Mouse (Mus musculus) midbrain, embryonic 16.5 days (tissue): Measurements from ENCODE around the gene Krt8. TPM values are rescaled to one million over a fixed set of nuclear protein-coding genes. Genes with fewer than 3 reads are reported as not detected.

ENCODE experiments used
- ATAC-seq: fragments of 200-750 bp; cut with Nextera tagmentation; 2 replicates; pipeline ENCODE4 v1.8.0; 2017; ENCODE audit warnings: moderate TSS enrichment
- H3K27ac ChIP-seq: fragments of 300-500 bp; sonication (generic); 2 replicates; pipeline ENCODE4 v1.5.1; 2014; ENCODE audit warnings: mild to moderate bottlenecking, low read length, mixed read lengths
- H3K27me3 ChIP-seq: fragments of 300-500 bp; sonication (generic); 2 replicates; pipeline ENCODE4 v1.6.1; 2014; ENCODE audit warnings: low read depth, low read length, mixed read lengths; ENCODE audit not compliant: control insufficient read depth, insufficient read depth
- H3K36me3 ChIP-seq: fragments of 300-500 bp; sonication (generic); 2 replicates; pipeline ENCODE4 v1.6.1; 2014; ENCODE audit warnings: mild to moderate bottlenecking, low read length, moderate library complexity, mixed read lengths; ENCODE audit not compliant: control insufficient read depth, insufficient read depth
- H3K4me1 ChIP-seq: fragments of 300-500 bp; sonication (generic); 2 replicates; pipeline ENCODE4 v1.6.1; 2014; ENCODE audit warnings: mild to moderate bottlenecking, low read length, mixed read lengths; ENCODE audit not compliant: control insufficient read depth, insufficient read depth
- H3K4me2 ChIP-seq: fragments of 300-500 bp; sonication (generic); 2 replicates; pipeline ENCODE4 v1.6.1; 2014; ENCODE audit warnings: mild to moderate bottlenecking, low read length, mixed read lengths
- H3K4me3 ChIP-seq: fragments of 300-500 bp; sonication (generic); 2 replicates; pipeline ENCODE4 v1.5.1; 2014; ENCODE audit warnings: low read depth, mild to moderate bottlenecking, low read length, moderate library complexity, mixed read lengths
- H3K9ac ChIP-seq: fragments of 300-500 bp; sonication (generic); 2 replicates; pipeline ENCODE4 v1.6.1; 2014; ENCODE audit warnings: low read depth, low read length, mixed read lengths
- H3K9me3 ChIP-seq: fragments of 300-500 bp; sonication (generic); replicated peaks from 2 replicates; pipeline ENCODE4 v1.6.1; 2014; ENCODE audit warnings: mild to moderate bottlenecking, low read length, mixed read lengths; ENCODE audit not compliant: control insufficient read depth, poor library complexity, severe bottlenecking
- WGBS: fragments of 180-500 bp; shearing (Covaris S2); extraction: QIAGEN DNeasy Blood & Tissue Kit; methylation state at CpG from one replicate; pipeline ENCODE4 v1.1.7; 2014; 5-methylcytosine and 5-hydroxymethylcytosine counted together
- polyA plus RNA-seq: library from polyadenylated mRNA; unstranded; fragments of >200 nt; fragmentation: Nextera tagmentation; extraction: Ambion mirVana; gene quantifications from 2 replicates; pipeline ENCODE4 v1.2.1, GENCODE M21; 2015

The Krt8 gene
- polyA plus RNA-seq, 1 experiment from 2014 or later, result 2.2 TPM

GRCm38 (mm10) chr15:101983949-101984601 is 20.2 kb downstream of the Krt8 start:
- H3K9ac ChIP-seq, result peak overlapping the region; percentile 42; the same call in 1 of the 2 replicates
- peak overlapping the region; percentile 53 for H3K4me2 ChIP-seq
- peak overlapping the region; percentile 78 for H3K27ac ChIP-seq
- ATAC-seq, result peak; percentile 97
- WGBS, result 2% methylated on average over 15 of the region's 15 CpGs
- peak overlapping the region; percentile 29 for H3K4me3 ChIP-seq
- H3K4me1 ChIP-seq, result no peaks in the 10 kb centered on the region; the same call in 1 of the 2 replicates
- H3K9me3 ChIP-seq, result no peaks in the 10 kb centered on the region
- no peaks in the 10 kb centered on the region for H3K36me3 ChIP-seq
- H3K27me3 ChIP-seq, result no peaks in the 10 kb centered on the region

DNA sequence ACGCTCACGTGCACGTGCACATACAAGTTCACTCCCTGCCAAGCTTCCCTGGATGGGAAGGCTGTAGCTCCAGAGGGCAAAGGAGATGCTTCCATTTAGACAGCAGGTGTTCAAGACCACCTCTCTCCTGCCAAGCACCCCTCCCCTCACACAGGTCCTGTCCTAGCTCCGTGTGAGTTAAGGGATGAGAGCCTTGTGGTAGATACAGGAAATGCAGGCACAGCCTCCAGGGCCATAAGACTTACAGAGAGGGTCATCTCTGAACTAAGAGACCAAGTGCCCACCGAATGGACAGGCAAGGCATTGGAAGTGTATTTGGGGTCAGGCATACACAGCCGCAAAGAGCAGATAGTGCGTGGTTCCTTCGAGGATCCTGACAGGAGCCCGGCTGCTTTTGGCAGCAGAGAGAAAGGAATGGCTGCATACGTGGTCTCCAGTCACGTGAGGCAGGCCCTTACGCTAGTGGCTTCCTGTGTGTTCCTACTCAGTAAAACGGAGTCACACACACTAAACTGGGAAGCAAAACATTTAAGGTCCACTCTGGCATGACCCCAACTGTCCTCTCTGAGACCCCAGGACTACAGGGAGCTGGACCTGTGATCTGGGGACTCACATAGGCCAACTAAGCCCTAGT is 20.9 kb downstream of the Krt8 start:
- no peak overlapping the region; the same call in 1 of the 2 replicates for H3K4me3 ChIP-seq
- WGBS, result 85% methylated on average over 13 of the region's 13 CpGs

DNA sequence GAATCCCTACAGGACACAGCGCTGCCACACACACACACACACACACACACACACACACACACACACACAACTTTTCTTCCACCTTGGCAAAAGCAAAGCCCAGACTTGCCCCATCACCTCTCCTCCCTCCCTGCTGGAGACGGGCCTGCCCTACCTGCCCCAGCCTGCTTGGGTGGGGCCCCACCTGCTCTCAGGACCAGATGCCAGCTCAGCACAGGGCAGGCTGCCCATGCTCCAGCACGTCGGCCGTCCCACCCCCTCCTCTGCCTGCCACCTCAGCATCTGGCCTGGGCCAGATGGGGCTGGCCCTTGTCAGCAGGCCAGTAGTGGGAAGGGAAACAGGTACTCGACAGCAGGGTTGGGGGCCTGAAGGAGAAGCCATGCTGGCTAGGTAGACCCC is 23.4 kb downstream of the Krt8 start:
- ATAC-seq, result no peak
- Histone ChIP-seq H3K27ac (no peak overlapping the region), H3K4me1 (peaks cover 5% of the 10 kb centered on the region), H3K9ac (no peak overlapping the region), H3K4me3 (no peak overlapping the region), H3K36me3 (no peaks in the 10 kb centered on the region), H3K9me3 (no peaks in the 10 kb centered on the region), H3K27me3 (no peaks in the 10 kb centered on the region), H3K4me2 (no peak overlapping the region)
- WGBS, result 81% methylated on average over 6 of the region's 6 CpGs

More for the DNA sequence above, 20.9 kb downstream of the Krt8 start:
- Histone ChIP-seq H3K4me1 (no peaks in the 10 kb centered on the region; the same call in 1 of the 2 replicates), H3K36me3 (no peaks in the 10 kb centered on the region), H3K4me2 (peak overlapping the region; percentile 53), H3K27ac (peak overlapping the region; percentile 78), H3K9ac (peak overlapping the region; percentile 42; the same call in 1 of the 2 replicates), H3K27me3 (no peaks in the 10 kb centered on the region), H3K9me3 (no peaks in the 10 kb centered on the region)
- ATAC-seq, result no peak

- Histone ChIP-seq H3K27me3 (no peaks in the 10 kb centered on the region), H3K9me3 (no peaks in the 10 kb centered on the region), H3K4me2 (peak overlapping the region; percentile 88), H3K27ac (no peak overlapping the region), H3K36me3 (no peaks in the 10 kb centered on the region), H3K4me1 (peaks cover 7% of the 10 kb centered on the region), H3K4me3 (peak overlapping the region; percentile 43), H3K9ac (peak overlapping the region; percentile 78)
- ATAC-seq, result peak; percentile 69
- 2% methylated on average over 38 of the region's 39 CpGs for WGBS
Measured at GRCm38 (mm10) chr15:101977043-101977726, 27.1 kb downstream of the Krt8 start.

DNA sequence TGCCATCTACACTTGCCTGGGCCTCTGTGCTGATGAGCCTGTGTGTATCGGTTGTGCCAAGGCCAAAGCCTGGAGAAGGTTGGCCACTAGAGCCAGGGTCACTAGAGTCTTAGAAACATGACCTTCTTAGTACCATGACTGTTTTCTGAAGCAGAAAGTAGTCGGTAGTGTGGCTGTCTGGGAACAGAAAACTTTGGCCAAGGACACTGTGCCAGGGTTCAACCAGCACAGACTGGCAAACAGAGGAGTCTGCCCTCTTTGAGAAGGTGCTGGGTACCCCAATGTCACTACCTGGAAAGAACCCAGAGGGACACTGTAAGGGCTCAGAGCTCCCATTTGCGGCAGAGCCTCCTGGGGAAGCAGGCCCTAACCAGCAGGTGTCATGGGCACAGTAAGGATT is 27.6 kb downstream of the Krt8 start:
- ATAC-seq, result no peak
- Histone ChIP-seq H3K9me3 (no peaks in the 10 kb centered on the region), H3K9ac (no peak overlapping the region), H3K4me1 (peaks cover 7% of the 10 kb centered on the region), H3K27me3 (peaks cover 2% of the 10 kb centered on the region; the same call in 1 of the 2 replicates), H3K27ac (no peak overlapping the region), H3K36me3 (no peaks in the 10 kb centered on the region), H3K4me3 (no peak overlapping the region), H3K4me2 (no peak overlapping the region)
- 59% methylated on average over 3 of the region's 3 CpGs for WGBS

DNA sequence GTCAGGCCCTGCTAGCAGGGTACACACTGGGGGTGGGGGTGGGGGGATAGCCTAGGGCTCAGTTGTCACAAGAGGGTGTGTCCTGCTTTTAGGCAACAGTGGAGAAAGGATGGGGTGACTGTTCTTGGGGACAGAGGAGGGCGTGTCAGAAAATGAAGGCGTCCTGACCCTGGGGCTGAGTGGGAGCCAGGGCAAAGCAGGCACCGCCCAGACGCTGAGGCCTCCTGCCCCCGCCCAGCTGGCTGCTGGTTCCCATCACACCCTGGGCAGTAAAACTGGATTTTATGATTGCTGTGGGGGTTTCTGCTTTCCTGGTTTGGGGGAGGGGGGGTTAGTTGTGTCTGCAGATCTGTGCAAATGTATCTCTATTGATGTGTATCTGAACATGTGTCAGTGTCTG is 28.3 kb downstream of the Krt8 start:
- no peak overlapping the region for H3K4me2 ChIP-seq
- H3K27me3 ChIP-seq, result peaks cover 2% of the 10 kb centered on the region; the same call in 1 of the 2 replicates
- no peak overlapping the region for H3K27ac ChIP-seq
- H3K36me3 ChIP-seq, result no peaks in the 10 kb centered on the region
- no peak for ATAC-seq
- H3K9me3 ChIP-seq, result no peaks in the 10 kb centered on the region
- H3K9ac ChIP-seq, result no peak overlapping the region
- no peak overlapping the region for H3K4me3 ChIP-seq
- H3K4me1 ChIP-seq, result peaks cover 7% of the 10 kb centered on the region
- 79% methylated on average over 5 of the region's 5 CpGs for WGBS

- H3K4me3 ChIP-seq, result no peak overlapping the region
- no peak overlapping the region for H3K27ac ChIP-seq
- H3K36me3 ChIP-seq, result no peaks in the 10 kb centered on the region
- H3K4me2 ChIP-seq, result peak overlapping the region; percentile 28; the same call in 1 of the 2 replicates
- H3K4me1 ChIP-seq, result peaks cover 7% of the 10 kb centered on the region
- peaks cover 2% of the 10 kb centered on the region; the same call in 1 of the 2 replicates for H3K27me3 ChIP-seq
- H3K9ac ChIP-seq, result no peak overlapping the region
- ATAC-seq, result no peak
- no peaks in the 10 kb centered on the region for H3K9me3 ChIP-seq
- 58% methylated on average over 15 of the region's 16 CpGs for WGBS
Measured at GRCm38 (mm10) chr15:101974083-101974845, 30.0 kb downstream of the Krt8 start.

DNA sequence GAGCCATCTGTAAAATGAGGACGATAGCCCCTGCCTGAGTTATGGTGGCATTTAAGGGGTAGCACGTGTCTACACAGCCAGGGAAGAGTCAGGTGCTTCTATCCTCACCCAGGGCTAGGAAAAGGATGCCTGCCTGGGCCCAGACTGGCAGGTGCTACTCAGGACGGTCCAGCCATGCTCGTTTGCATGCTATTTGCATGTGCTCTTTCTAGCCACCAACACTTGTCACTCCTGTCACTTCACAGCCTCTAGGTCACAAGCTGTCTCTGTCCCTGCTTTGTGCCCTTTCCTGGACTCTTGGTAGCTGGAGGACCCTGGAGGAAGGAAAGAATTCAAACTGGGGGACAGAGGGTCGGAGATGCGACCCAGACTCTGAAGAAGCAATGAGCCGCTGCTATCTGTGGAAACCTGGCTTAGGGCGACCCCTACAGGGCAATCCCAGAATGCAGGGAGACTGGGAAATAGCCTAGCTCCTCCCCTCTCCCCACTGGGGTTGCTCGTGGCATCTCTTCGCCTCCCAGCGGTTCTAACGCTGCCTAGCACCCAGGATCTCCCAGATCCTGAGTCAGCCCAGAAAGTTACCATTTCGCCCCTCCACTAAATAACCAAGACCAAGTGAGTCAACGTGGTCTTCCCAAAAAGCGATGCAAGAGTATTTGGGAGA is 30.7 kb downstream of the Krt8 start:
- H3K4me3 ChIP-seq, result no peak overlapping the region
- H3K4me1 ChIP-seq, result peaks cover 7% of the 10 kb centered on the region
- H3K36me3 ChIP-seq, result no peaks in the 10 kb centered on the region
- H3K9me3 ChIP-seq, result no peaks in the 10 kb centered on the region
- WGBS, result 10% methylated on average over 15 of the region's 15 CpGs
- H3K4me2 ChIP-seq, result peak overlapping the region; percentile 28
- no peak overlapping the region for H3K27ac ChIP-seq
- H3K9ac ChIP-seq, result no peak overlapping the region
- peak; percentile 62 for ATAC-seq
- H3K27me3 ChIP-seq, result peaks cover 2% of the 10 kb centered on the region; the same call in 1 of the 2 replicates
